Mouse (Mus musculus) adrenal gland, postnatal 4 days (tissue): ENCODE data around the gene Fgr. TPM values are rescaled to one million over a fixed set of nuclear protein-coding genes. Genes with fewer than 3 reads are reported as not detected.

Source experiments
- DNase-seq, 2 experiments: peaks; one replicate each; pipeline ENCODE4 v3.0.0; 2021 to 2022; ENCODE audit warnings: low spot score in 2 of 2, mixed read lengths in 2 of 2
- total RNA-seq, 2 experiments: library from RNA; stranded (reverse); gene quantifications; 2 replicates each; pipeline ENCODE4 v1.2.3; 2021

Fgr gene
- total RNA-seq, 2 experiments from 2014 or later = 1.2 to 1.5 TPM

- DNase-seq = no peak
Measured at GRCm38 (mm10) chr4:133014896-133015709, 41.2 kb downstream of the Fgr start.

GRCm38 (mm10) chr4:133015710-133016651 is 42.1 kb downstream of the Fgr start:
- no peak for DNase-seq

- no peak for DNase-seq
Measured at GRCm38 (mm10) chr4:133016677-133017415, 43.0 kb downstream of the Fgr start.

GRCm38 (mm10) chr4:133017597-133018262 is 43.8 kb downstream of the Fgr start:
- DNase-seq = no peak

GRCm38 (mm10) chr4:133018263-133018798 is 44.4 kb downstream of the Fgr start:
- no peak for DNase-seq

GRCm38 (mm10) chr4:133020721-133021120 is 46.8 kb downstream of the Fgr start:
- DNase-seq = no peak

GRCm38 (mm10) chr4:133021181-133021671 is 47.3 kb downstream of the Fgr start:
- DNase-seq = no peak

- DNase-seq = no peak
Measured at GRCm38 (mm10) chr4:133022217-133022616, 48.3 kb downstream of the Fgr start.

GRCm38 (mm10) chr4:133022954-133023635 is 49.2 kb downstream of the Fgr start:
- DNase-seq = no peak

- DNase-seq = no peak
Measured at GRCm38 (mm10) chr4:133023636-133024035, 49.7 kb downstream of the Fgr start.

GRCm38 (mm10) chr4:133024404-133024803 is 50.5 kb downstream of the Fgr start:
- no peak for DNase-seq

GRCm38 (mm10) chr4:133024969-133025685 is 51.2 kb downstream of the Fgr start:
- DNase-seq = no peak

- no peak for DNase-seq
Measured at GRCm38 (mm10) chr4:133026272-133026671, 52.4 kb downstream of the Fgr start.

GRCm38 (mm10) chr4:133026826-133027375 is 53.0 kb downstream of the Fgr start:
- no peak for DNase-seq

- DNase-seq = no peak
Measured at GRCm38 (mm10) chr4:133027721-133028120, 53.8 kb downstream of the Fgr start.

GRCm38 (mm10) chr4:133028193-133028592 is 54.3 kb downstream of the Fgr start:
- no peak for DNase-seq

GRCm38 (mm10) chr4:133028875-133029274 is 55.0 kb downstream of the Fgr start:
- DNase-seq = no peak

GRCm38 (mm10) chr4:133032410-133033095 is 58.7 kb downstream of the Fgr start:
- DNase-seq = no peak
